Mouse (Mus musculus) lung, adult 2 months (tissue): ENCODE data around the gene Nt5dc2.

Experiments
- CTCF ChIP-seq: fragments of 200-500 bp; IDR thresholded peaks from 2 replicates; pipeline ENCODE4 v1.5.1; 2011; ENCODE audit warnings: mild to moderate bottlenecking, low read length, control low read depth; ENCODE audit not compliant: insufficient read depth
- POLR2A ChIP-seq: fragments of 200-500 bp; IDR thresholded peaks from 2 replicates; pipeline ENCODE4 v1.6.1; 2011; ENCODE audit warnings: low read depth, mild to moderate bottlenecking, control low read depth, low read length, borderline replicate concordance; ENCODE audit errors: extremely low read depth

GRCm38 (mm10) chr14:31135495-31136410 lies 4.9 kb downstream of the Nt5dc2 start:
- no peak for TF ChIP-seq CTCF
- no peak for TF ChIP-seq POLR2A
